Mouse (Mus musculus): ENCODE measurements around the gene Arpp21. TPM values are rescaled to one million over a fixed set of nuclear protein-coding genes. Genes with fewer than 3 reads are reported as not detected.

The Arpp21 gene
- polyA plus RNA-seq, 1 experiment from 2014 or later: 59.8 TPM

DNA sequence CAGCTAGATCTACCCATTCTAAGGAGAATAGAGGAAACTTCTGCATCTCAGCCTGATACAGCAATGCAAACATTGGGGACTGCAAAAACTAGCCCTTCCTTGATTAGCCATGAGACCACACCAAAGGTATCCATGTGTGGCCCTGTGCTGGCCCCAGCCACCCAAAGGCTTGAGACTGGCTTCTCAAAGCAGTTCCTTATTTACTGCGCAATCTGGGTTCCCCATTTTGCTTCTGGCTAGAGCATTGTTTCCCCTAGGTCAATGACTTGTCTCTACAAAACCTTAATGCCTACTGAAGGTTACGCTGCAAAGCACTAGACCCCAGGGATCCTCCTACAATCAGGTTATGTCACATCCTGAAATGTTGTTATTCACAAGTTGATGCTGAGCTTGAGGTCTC lies 156.8 kb downstream of the Arpp21 start:
- Histone ChIP-seq H3K4me2 (ENCODE audit: low read depth, low read length) (no peak overlapping the region), H3K27me3 (ENCODE audit: control insufficient read depth, insufficient read depth, low read length) (no peaks in the 10 kb centered on the region), H3K4me3 (ENCODE audit: low read depth, low read length) (no peak overlapping the region), H3K27ac (ENCODE audit: low read depth, low read length) (no peak overlapping the region), H3K4me1 (ENCODE audit: control insufficient read depth, insufficient read depth, low read length) (peaks cover 5% of the 10 kb centered on the region), H3K9me3 (ENCODE audit: control insufficient read depth, low read length) (no peaks in the 10 kb centered on the region), H3K9ac (replicated peaks; ENCODE audit: low read depth, low read length) (no peak overlapping the region), H3K36me3 (ENCODE audit: control insufficient read depth, insufficient read depth, low read length) (no peaks in the 10 kb centered on the region)
- ATAC-seq (ENCODE audit: low read depth): no peak
- 89% methylated on average over 2 of the region's 2 CpGs for WGBS

GRCm38 (mm10) chr9:112078453-112078852 lies 157.3 kb downstream of the Arpp21 start:
- WGBS: 52% methylated on average over 4 of the region's 4 CpGs
- no peaks in the 10 kb centered on the region for H3K9me3 ChIP-seq (ENCODE audit: control insufficient read depth, low read length)

GRCm38 (mm10) chr9:112075273-112075672 lies 160.5 kb downstream of the Arpp21 start:
- peak overlapping the region; percentile 60 for H3K27ac ChIP-seq (ENCODE audit: low read depth, low read length)
- H3K9me3 ChIP-seq (ENCODE audit: control insufficient read depth, low read length): no peaks in the 10 kb centered on the region
- no peak for ATAC-seq (ENCODE audit: low read depth)
- peaks cover 11% of the 10 kb centered on the region for H3K4me1 ChIP-seq (ENCODE audit: control insufficient read depth, insufficient read depth, low read length)
- H3K27me3 ChIP-seq (ENCODE audit: control insufficient read depth, insufficient read depth, low read length): no peaks in the 10 kb centered on the region
- no peaks in the 10 kb centered on the region for H3K36me3 ChIP-seq (ENCODE audit: control insufficient read depth, insufficient read depth, low read length)
- H3K9ac ChIP-seq (replicated peaks; ENCODE audit: low read depth, low read length): no peak overlapping the region
- H3K4me2 ChIP-seq (ENCODE audit: low read depth, low read length): no peak overlapping the region
- 42% methylated on average over 5 of the region's 5 CpGs for WGBS
- no peak overlapping the region for H3K4me3 ChIP-seq (ENCODE audit: low read depth, low read length)

More at GRCm38 (mm10) chr9:112078453-112078852, 157.3 kb downstream of the Arpp21 start:
- Histone ChIP-seq H3K4me3 (ENCODE audit: low read depth, low read length) (no peak overlapping the region), H3K27me3 (ENCODE audit: control insufficient read depth, insufficient read depth, low read length) (no peaks in the 10 kb centered on the region), H3K4me2 (ENCODE audit: low read depth, low read length) (no peak overlapping the region), H3K27ac (ENCODE audit: low read depth, low read length) (no peak overlapping the region), H3K9ac (replicated peaks; ENCODE audit: low read depth, low read length) (no peak overlapping the region), H3K36me3 (ENCODE audit: control insufficient read depth, insufficient read depth, low read length) (no peaks in the 10 kb centered on the region), H3K4me1 (ENCODE audit: control insufficient read depth, insufficient read depth, low read length) (peaks cover 5% of the 10 kb centered on the region)
- ATAC-seq (ENCODE audit: low read depth): no peak

GRCm38 (mm10) chr9:112074872-112075271 lies 160.9 kb downstream of the Arpp21 start:
- Histone ChIP-seq H3K9me3 (ENCODE audit: control insufficient read depth, low read length) (no peaks in the 10 kb centered on the region), H3K36me3 (ENCODE audit: control insufficient read depth, insufficient read depth, low read length) (no peaks in the 10 kb centered on the region), H3K27ac (ENCODE audit: low read depth, low read length) (peak overlapping the region; percentile 62; the same call in 1 of the 2 replicates), H3K4me2 (ENCODE audit: low read depth, low read length) (no peak overlapping the region), H3K27me3 (ENCODE audit: control insufficient read depth, insufficient read depth, low read length) (no peaks in the 10 kb centered on the region), H3K4me1 (ENCODE audit: control insufficient read depth, insufficient read depth, low read length) (peaks cover 11% of the 10 kb centered on the region), H3K4me3 (ENCODE audit: low read depth, low read length) (no peak overlapping the region), H3K9ac (replicated peaks; ENCODE audit: low read depth, low read length) (no peak overlapping the region)
- peak; percentile 44; the same call in 1 of the 2 replicates for ATAC-seq (ENCODE audit: low read depth)
- WGBS: 22% methylated on average over 5 of the region's 5 CpGs

DNA sequence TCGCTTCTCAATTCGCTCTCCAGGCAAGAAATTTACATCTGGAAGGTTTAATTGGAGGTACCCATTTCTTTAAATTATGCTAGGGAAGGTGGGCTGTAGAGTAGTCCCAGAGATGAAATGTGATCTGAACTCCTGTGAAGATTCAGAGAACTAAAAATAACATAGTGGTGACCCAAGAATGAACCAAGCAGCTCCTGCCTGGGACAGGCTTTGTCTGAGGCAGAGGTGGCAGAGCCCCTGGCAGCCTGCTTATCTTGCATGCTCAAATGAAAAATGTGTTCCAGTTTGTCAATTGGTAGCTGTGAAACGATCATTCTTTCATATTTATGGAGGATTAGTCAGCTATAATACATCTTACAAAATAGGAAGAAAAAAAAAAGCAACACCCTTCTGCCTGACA lies 164.4 kb downstream of the Arpp21 start:
- ATAC-seq (ENCODE audit: low read depth): no peak
- Histone ChIP-seq H3K4me2 (ENCODE audit: low read depth, low read length) (no peak overlapping the region), H3K4me1 (ENCODE audit: control insufficient read depth, insufficient read depth, low read length) (peaks cover 11% of the 10 kb centered on the region), H3K36me3 (ENCODE audit: control insufficient read depth, insufficient read depth, low read length) (no peaks in the 10 kb centered on the region), H3K9ac (replicated peaks; ENCODE audit: low read depth, low read length) (no peak overlapping the region), H3K4me3 (ENCODE audit: low read depth, low read length) (no peak overlapping the region), H3K27ac (ENCODE audit: low read depth, low read length) (peak overlapping the region; percentile 40; the same call in 1 of the 2 replicates), H3K27me3 (ENCODE audit: control insufficient read depth, insufficient read depth, low read length) (no peaks in the 10 kb centered on the region), H3K9me3 (ENCODE audit: control insufficient read depth, low read length) (no peaks in the 10 kb centered on the region)
- WGBS: 22% methylated on average over 3 of the region's 3 CpGs

DNA sequence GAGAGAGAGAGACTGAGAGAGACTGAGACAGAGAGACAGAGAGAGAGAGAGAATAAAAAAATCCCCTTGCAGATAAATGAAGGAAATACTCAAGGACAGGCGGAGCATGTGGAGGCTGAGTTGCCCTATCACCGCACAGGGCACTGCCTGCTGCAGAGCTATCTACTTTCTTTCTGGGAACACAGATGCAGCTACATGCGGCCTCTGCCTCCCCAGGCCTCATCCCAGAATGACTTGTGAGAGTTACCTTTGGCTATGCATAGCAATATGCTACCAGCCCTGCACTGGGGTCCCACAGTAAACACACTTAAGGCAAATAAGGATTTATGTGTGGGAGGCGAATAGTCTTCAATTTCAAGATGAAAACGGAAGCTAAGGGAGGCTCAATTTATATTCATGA lies 164.8 kb downstream of the Arpp21 start:
- ATAC-seq (ENCODE audit: low read depth): no peak

GRCm38 (mm10) chr9:112068250-112068649 lies 167.5 kb downstream of the Arpp21 start:
- no peaks in the 10 kb centered on the region for H3K9me3 ChIP-seq (ENCODE audit: control insufficient read depth, low read length)
- no peak overlapping the region for H3K4me2 ChIP-seq (ENCODE audit: low read depth, low read length)
- no peak overlapping the region for H3K27ac ChIP-seq (ENCODE audit: low read depth, low read length)
- no peaks in the 10 kb centered on the region for H3K36me3 ChIP-seq (ENCODE audit: control insufficient read depth, insufficient read depth, low read length)
- WGBS: 90% methylated on average over 5 of the region's 5 CpGs
- no peak overlapping the region for H3K4me3 ChIP-seq (ENCODE audit: low read depth, low read length)
- H3K4me1 ChIP-seq (ENCODE audit: control insufficient read depth, insufficient read depth, low read length): peaks cover 6% of the 10 kb centered on the region; the same call in 1 of the 2 replicates
- no peak for ATAC-seq (ENCODE audit: low read depth)
- no peaks in the 10 kb centered on the region for H3K27me3 ChIP-seq (ENCODE audit: control insufficient read depth, insufficient read depth, low read length)
- H3K9ac ChIP-seq (replicated peaks; ENCODE audit: low read depth, low read length): no peak overlapping the region

More for the DNA sequence above, 164.8 kb downstream of the Arpp21 start:
- H3K36me3 ChIP-seq (ENCODE audit: control insufficient read depth, insufficient read depth, low read length): no peaks in the 10 kb centered on the region
- no peaks in the 10 kb centered on the region for H3K27me3 ChIP-seq (ENCODE audit: control insufficient read depth, insufficient read depth, low read length)
- no peak overlapping the region for H3K9ac ChIP-seq (replicated peaks; ENCODE audit: low read depth, low read length)
- H3K27ac ChIP-seq (ENCODE audit: low read depth, low read length): peak overlapping the region; percentile 40; the same call in 1 of the 2 replicates
- no peaks in the 10 kb centered on the region for H3K9me3 ChIP-seq (ENCODE audit: control insufficient read depth, low read length)
- H3K4me3 ChIP-seq (ENCODE audit: low read depth, low read length): no peak overlapping the region
- WGBS: 32% methylated on average over 5 of the region's 5 CpGs
- no peak overlapping the region for H3K4me2 ChIP-seq (ENCODE audit: low read depth, low read length)
- peaks cover 11% of the 10 kb centered on the region for H3K4me1 ChIP-seq (ENCODE audit: control insufficient read depth, insufficient read depth, low read length)

GRCm38 (mm10) chr9:112060696-112061425 lies 174.9 kb downstream of the Arpp21 start:
- 62% methylated on average over 6 of the region's 6 CpGs for WGBS
- Histone ChIP-seq H3K9ac (replicated peaks; ENCODE audit: low read depth, low read length) (no peak overlapping the region), H3K9me3 (ENCODE audit: control insufficient read depth, low read length) (no peaks in the 10 kb centered on the region), H3K4me2 (ENCODE audit: low read depth, low read length) (no peak overlapping the region), H3K36me3 (ENCODE audit: control insufficient read depth, insufficient read depth, low read length) (no peaks in the 10 kb centered on the region), H3K27me3 (ENCODE audit: control insufficient read depth, insufficient read depth, low read length) (no peaks in the 10 kb centered on the region), H3K4me1 (ENCODE audit: control insufficient read depth, insufficient read depth, low read length) (no peaks in the 10 kb centered on the region), H3K4me3 (ENCODE audit: low read depth, low read length) (no peak overlapping the region), H3K27ac (ENCODE audit: low read depth, low read length) (no peak overlapping the region)
- no peak for ATAC-seq (ENCODE audit: low read depth)

DNA sequence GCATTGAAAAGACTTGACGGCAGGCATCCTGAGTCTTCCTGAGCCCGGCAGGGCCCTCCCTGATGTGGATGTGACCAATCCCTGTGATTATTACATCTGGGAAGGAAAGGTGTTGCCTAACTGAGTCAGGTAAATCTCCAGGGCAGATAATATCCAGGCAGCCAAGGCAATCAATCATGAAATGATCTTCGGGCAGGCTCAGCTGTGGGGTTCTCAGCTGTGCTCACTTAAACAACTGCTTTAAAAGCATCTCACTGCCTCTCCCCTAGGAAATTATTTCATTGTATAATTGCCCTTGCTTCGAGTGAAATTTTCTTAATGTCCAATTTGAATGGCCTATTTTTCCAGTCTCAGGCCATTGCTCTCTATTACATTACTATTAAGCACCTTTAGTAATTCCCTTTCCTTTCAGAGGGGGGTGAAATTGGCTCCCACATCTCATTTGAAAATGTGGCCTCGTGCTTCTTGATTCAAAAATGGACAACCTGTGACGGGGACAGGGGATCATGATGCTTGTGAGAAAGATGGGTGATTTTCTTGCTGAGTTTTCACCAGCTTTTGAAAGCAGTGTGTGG lies 180.8 kb downstream of the Arpp21 start:
- Histone ChIP-seq H3K9me3 (ENCODE audit: control insufficient read depth, low read length) (no peaks in the 10 kb centered on the region), H3K9ac (replicated peaks; ENCODE audit: low read depth, low read length) (no peak overlapping the region), H3K4me3 (ENCODE audit: low read depth, low read length) (no peak overlapping the region), H3K36me3 (ENCODE audit: control insufficient read depth, insufficient read depth, low read length) (no peaks in the 10 kb centered on the region), H3K4me1 (ENCODE audit: control insufficient read depth, insufficient read depth, low read length) (0 out of 2 replicates have a peak, but pooled peaks cover 4% of the 10 kb centered on the region), H3K27me3 (ENCODE audit: control insufficient read depth, insufficient read depth, low read length) (no peaks in the 10 kb centered on the region), H3K4me2 (ENCODE audit: low read depth, low read length) (no peak overlapping the region), H3K27ac (ENCODE audit: low read depth, low read length) (peak overlapping the region; percentile 48)
- 35% methylated on average over 6 of the region's 6 CpGs for WGBS
- peak; percentile 65; the same call in 1 of the 2 replicates for ATAC-seq (ENCODE audit: low read depth)

All from neural tube, embryonic 14.5 days (tissue).